Mouse (Mus musculus): ENCODE data around the gene Mfsd10. TPM values are rescaled to one million over a fixed set of nuclear protein-coding genes. Genes with fewer than 3 reads are reported as not detected.

The Mfsd10 gene
- 6.1 and 8.3 TPM in 2 replicates for polyA plus RNA-seq (2012; ENCODE audit: insufficient read depth, insufficient read length, missing spikeins)

- Histone ChIP-seq H3K4me1 (ENCODE audit: control insufficient read depth, insufficient read depth, insufficient read length, low read length) (no peaks in the 10 kb centered on the region), H3K4me3 (ENCODE audit: insufficient read depth, low read depth, low read length) (peak within 1 kb of the TSS; percentile 70), H3K27ac (replicated peaks; ENCODE audit: low read depth, low read length) (peak within 1 kb of the TSS; percentile 4; the same call in 1 of the 2 replicates)
Observed at GRCm38 (mm10) chr5:34636481-34637287, at the start of gene Mfsd10. TSS of gene Mfsd10 (minus strand) at chr5:34637212.

GRCm38 (mm10) chr5:34670280-34670679, 33.3 kb upstream of the Mfsd10 start:
- Histone ChIP-seq H3K4me3 (ENCODE audit: insufficient read depth, low read depth, low read length) (no peak overlapping the region), H3K27ac (replicated peaks; ENCODE audit: low read depth, low read length) (no peak overlapping the region), H3K4me1 (ENCODE audit: control insufficient read depth, insufficient read depth, insufficient read length, low read length) (no peaks in the 10 kb centered on the region)

GRCm38 (mm10) chr5:34669493-34669892, 32.5 kb upstream of the Mfsd10 start:
- Histone ChIP-seq H3K4me1 (ENCODE audit: control insufficient read depth, insufficient read depth, insufficient read length, low read length) (no peaks in the 10 kb centered on the region), H3K4me3 (ENCODE audit: insufficient read depth, low read depth, low read length) (no peak overlapping the region), H3K27ac (replicated peaks; ENCODE audit: low read depth, low read length) (no peak overlapping the region)

GRCm38 (mm10) chr5:34663231-34663630, 26.2 kb upstream of the Mfsd10 start:
- H3K4me1 ChIP-seq (ENCODE audit: control insufficient read depth, insufficient read depth, insufficient read length, low read length), result no peaks in the 10 kb centered on the region
- H3K4me3 ChIP-seq (ENCODE audit: insufficient read depth, low read depth, low read length), result no peak overlapping the region
- no peak overlapping the region for H3K27ac ChIP-seq (replicated peaks; ENCODE audit: low read depth, low read length)

- Histone ChIP-seq H3K4me3 (ENCODE audit: insufficient read depth, low read depth, low read length) (no peak overlapping the region), H3K4me1 (ENCODE audit: control insufficient read depth, insufficient read depth, insufficient read length, low read length) (no peaks in the 10 kb centered on the region), H3K27ac (replicated peaks; ENCODE audit: low read depth, low read length) (no peak overlapping the region)
Observed at GRCm38 (mm10) chr5:34661909-34662308, 24.9 kb upstream of the Mfsd10 start.

- H3K4me3 ChIP-seq (ENCODE audit: insufficient read depth, low read depth, low read length), result peak overlapping the region; percentile 68
- H3K27ac ChIP-seq (replicated peaks; ENCODE audit: low read depth, low read length), result peak overlapping the region; percentile 21
- no peaks in the 10 kb centered on the region for H3K4me1 ChIP-seq (ENCODE audit: control insufficient read depth, insufficient read depth, insufficient read length, low read length)
Observed at GRCm38 (mm10) chr5:34660591-34661130, 23.6 kb upstream of the Mfsd10 start.

GRCm38 (mm10) chr5:34659686-34660590, 22.9 kb upstream of the Mfsd10 start, which contains the start of the genes Nop14 and Grk4:
TSS of gene Nop14 (minus strand) at chr5:34660148.
TSS of gene Grk4 (plus strand) at chr5:34660379.
- Histone ChIP-seq H3K27ac (replicated peaks; ENCODE audit: low read depth, low read length) (peak within 1 kb of the TSS; percentile 42), H3K4me1 (ENCODE audit: control insufficient read depth, insufficient read depth, insufficient read length, low read length) (no peaks in the 10 kb centered on the region), H3K4me3 (ENCODE audit: insufficient read depth, low read depth, low read length) (peak within 1 kb of the TSS; percentile 77)

- no peak overlapping the region for H3K4me3 ChIP-seq (ENCODE audit: insufficient read depth, low read depth, low read length)
- H3K27ac ChIP-seq (replicated peaks; ENCODE audit: low read depth, low read length), result no peak overlapping the region
- H3K4me1 ChIP-seq (ENCODE audit: control insufficient read depth, insufficient read depth, insufficient read length, low read length), result no peaks in the 10 kb centered on the region
Observed at GRCm38 (mm10) chr5:34657556-34657955, 20.5 kb upstream of the Mfsd10 start.

GRCm38 (mm10) chr5:34654881-34655280, 17.9 kb upstream of the Mfsd10 start:
- H3K4me3 ChIP-seq (ENCODE audit: insufficient read depth, low read depth, low read length), result no peak overlapping the region
- no peak overlapping the region for H3K27ac ChIP-seq (replicated peaks; ENCODE audit: low read depth, low read length)
- no peaks in the 10 kb centered on the region for H3K4me1 ChIP-seq (ENCODE audit: control insufficient read depth, insufficient read depth, insufficient read length, low read length)

GRCm38 (mm10) chr5:34652961-34653360, 15.9 kb upstream of the Mfsd10 start:
- Histone ChIP-seq H3K27ac (replicated peaks; ENCODE audit: low read depth, low read length) (no peak overlapping the region), H3K4me1 (ENCODE audit: control insufficient read depth, insufficient read depth, insufficient read length, low read length) (no peaks in the 10 kb centered on the region), H3K4me3 (ENCODE audit: insufficient read depth, low read depth, low read length) (no peak overlapping the region)

- Histone ChIP-seq H3K27ac (replicated peaks; ENCODE audit: low read depth, low read length) (no peak overlapping the region), H3K4me3 (ENCODE audit: insufficient read depth, low read depth, low read length) (no peak overlapping the region), H3K4me1 (ENCODE audit: control insufficient read depth, insufficient read depth, insufficient read length, low read length) (no peaks in the 10 kb centered on the region)
Observed at GRCm38 (mm10) chr5:34647581-34647980, 10.6 kb upstream of the Mfsd10 start.

- Histone ChIP-seq H3K4me1 (ENCODE audit: control insufficient read depth, insufficient read depth, insufficient read length, low read length) (no peaks in the 10 kb centered on the region), H3K4me3 (ENCODE audit: insufficient read depth, low read depth, low read length) (no peak overlapping the region), H3K27ac (replicated peaks; ENCODE audit: low read depth, low read length) (no peak overlapping the region)
Observed at GRCm38 (mm10) chr5:34642932-34643331, 5.9 kb upstream of the Mfsd10 start.

- no peak overlapping the region for H3K27ac ChIP-seq (replicated peaks; ENCODE audit: low read depth, low read length)
- H3K4me1 ChIP-seq (ENCODE audit: control insufficient read depth, insufficient read depth, insufficient read length, low read length), result no peaks in the 10 kb centered on the region
- no peak overlapping the region for H3K4me3 ChIP-seq (ENCODE audit: insufficient read depth, low read depth, low read length)
Observed at GRCm38 (mm10) chr5:34641991-34642390, 5.0 kb upstream of the Mfsd10 start.

- H3K27ac ChIP-seq (replicated peaks; ENCODE audit: low read depth, low read length), result no peak overlapping the region
- no peaks in the 10 kb centered on the region for H3K4me1 ChIP-seq (ENCODE audit: control insufficient read depth, insufficient read depth, insufficient read length, low read length)
- H3K4me3 ChIP-seq (ENCODE audit: insufficient read depth, low read depth, low read length), result no peak overlapping the region
Observed at GRCm38 (mm10) chr5:34637591-34638156, 662 bp upstream of the Mfsd10 start.

All from brown adipose tissue, adult 24 weeks (tissue).